Mouse (Mus musculus) testis, adult 2 months (tissue): ENCODE measurements around the gene Tex22.

Experiments used
- CTCF ChIP-seq: fragments of 200-500 bp; IDR thresholded peaks from 2 replicates; pipeline ENCODE4 v1.5.1; 2012; ENCODE audit warnings: low read depth, mild to moderate bottlenecking, inconsistent platforms, low read length, moderate library complexity; ENCODE audit not compliant: control insufficient read depth, insufficient read depth, insufficient replicate concordance
- POLR2A ChIP-seq: fragments of 200-500 bp; IDR thresholded peaks from 2 replicates; pipeline ENCODE4 v1.6.1; 2012; ENCODE audit warnings: low read depth, mild to moderate bottlenecking, inconsistent platforms, low read length, moderate library complexity; ENCODE audit not compliant: control insufficient read depth

DNA sequence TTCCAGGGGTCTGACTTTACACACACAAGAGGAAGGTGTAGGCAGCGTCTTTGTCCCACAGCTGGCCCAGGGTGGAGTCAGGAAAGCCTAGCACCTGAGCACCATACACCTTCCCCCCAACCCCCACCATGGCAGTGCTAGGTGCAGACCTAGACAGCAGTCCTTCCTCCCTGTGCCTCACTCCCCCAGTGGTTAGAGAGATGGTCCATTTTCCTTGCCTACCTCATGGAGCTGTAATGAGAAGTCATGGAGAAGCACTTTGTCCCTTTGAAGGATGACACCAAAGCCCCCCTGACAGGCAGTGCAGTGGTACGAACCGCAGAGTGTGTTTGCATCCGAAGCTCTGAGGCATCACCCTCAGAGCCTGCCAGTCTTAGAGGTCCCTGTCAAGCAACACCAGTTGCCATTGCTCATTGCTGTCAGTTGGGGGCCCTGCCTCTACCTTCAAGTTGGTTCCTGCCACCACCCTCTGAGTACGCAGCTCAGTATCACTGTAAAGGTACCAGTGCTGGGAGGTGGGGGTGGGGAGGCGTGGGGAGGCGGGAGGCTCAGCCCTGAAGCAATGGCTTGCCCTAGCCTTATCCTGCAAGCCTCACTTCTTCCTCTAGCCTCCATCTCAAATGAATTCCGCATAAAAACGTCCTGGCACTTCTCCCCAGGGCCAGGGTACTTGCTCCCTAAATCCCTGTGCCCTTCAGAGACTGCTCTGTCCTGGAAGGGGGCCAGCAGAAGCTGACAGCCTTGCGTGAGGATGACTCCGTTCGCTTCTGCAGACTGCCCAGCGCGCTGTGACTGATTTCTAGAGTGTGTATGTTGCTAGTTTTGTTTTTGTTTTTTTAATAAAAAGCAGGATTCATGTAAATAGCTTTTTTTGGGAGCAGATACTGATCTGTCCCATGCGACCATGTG is 628 bp upstream of the Tex22 start:
- TF ChIP-seq CTCF (no peak), POLR2A (no peak)
